ENCODE assay signal across 7 mouse cellular contexts in the genomic region with DNA sequence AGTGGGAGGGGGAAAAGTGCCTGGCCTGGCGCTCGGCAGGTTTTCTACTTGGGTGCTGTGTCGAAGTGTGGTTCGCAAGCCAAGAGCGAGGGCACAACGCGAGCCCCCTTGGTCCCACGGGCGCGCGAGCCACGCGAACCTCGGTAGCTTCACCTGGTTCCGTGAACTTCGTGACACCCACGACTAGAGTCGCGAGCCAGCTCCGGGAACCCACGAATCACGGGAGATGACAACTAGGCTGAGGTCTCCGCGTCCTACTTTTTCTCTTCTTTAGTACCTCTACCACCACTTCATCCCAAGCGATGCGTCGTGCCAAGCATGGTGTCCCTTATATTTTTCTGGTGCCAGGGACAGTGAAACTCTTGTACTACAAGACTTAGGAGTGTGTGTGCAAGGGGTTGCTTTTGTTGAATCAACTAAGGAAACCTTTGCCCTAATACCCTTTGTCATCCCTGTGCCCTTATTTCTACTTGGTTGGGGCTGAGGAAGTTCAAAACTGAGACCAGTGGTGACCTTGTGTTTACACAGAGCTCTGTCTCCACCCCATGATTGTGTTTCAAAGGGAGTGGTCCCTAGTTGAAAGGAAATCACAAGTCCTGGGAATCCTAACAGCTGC. TPM values are rescaled to one million over a fixed set of nuclear protein-coding genes. Genes with fewer than 3 reads are reported as not detected.
DNase-seq lines count a peak whose midpoint lies in the region; ATAC-seq and TF ChIP-seq lines count a peak whose summit lies in the region.

No protein-coding gene starts in this region.

- H3K4me2 ChIP-seq in intestine, embryonic 16.5 days (ENCODE audit: low read depth, low read length): peak overlapping the region; percentile 47

- peak overlapping the region; percentile 91 for H3K27ac ChIP-seq in bone marrow, adult 2 months (ENCODE audit: control insufficient read depth, insufficient read depth, low read depth, low read length, poor library complexity)
- H3K27ac ChIP-seq in intestine, embryonic 16.5 days (ENCODE audit: low read length): peak overlapping the region; percentile 99

- WGBS in bone marrow, adult 2 months: under 1% methylated on average over 27 of the region's 27 CpGs
- under 1% methylated on average over 27 of the region's 27 CpGs for WGBS in intestine, embryonic 16.5 days

- H3K9ac ChIP-seq in intestine, embryonic 16.5 days (ENCODE audit: low read depth, low read length): peak overlapping the region; percentile 97

- peak; percentile 8 for DNase-seq in G1E (ENCODE audit: low spot score)
- peak; percentile 28 for DNase-seq in forelimb bud, embryonic 11.5 days (ENCODE audit: low read depth, low spot score)
- peak; percentile 62 for DNase-seq in yolk sac, embryonic 10.5 days (ENCODE audit: low spot score)
- DNase-seq in T-cell, adult 2 months (ENCODE audit: low spot score): no peak

- ATAC-seq in G1E (ENCODE audit: extremely low read depth, insufficient number of reproducible peaks, low FRiP score, poor library complexity, severe bottlenecking): 0 out of 2 replicates have a peak, but pooled peaks have one; percentile 3
- ATAC-seq in intestine, embryonic 16.5 days: peak; percentile 72
- peak; percentile 44 for ATAC-seq in megakaryocyte, adult 5-6 weeks (ENCODE audit: poor library complexity, severe bottlenecking)

- no peaks in the 10 kb centered on the region for H3K27me3 ChIP-seq in G1E (ENCODE audit: insufficient read depth, low read length)
- H3K27me3 ChIP-seq in intestine, embryonic 16.5 days (replicated peaks; ENCODE audit: control insufficient read depth, insufficient read depth, low read length): no peaks in the 10 kb centered on the region

- peak overlapping the region; percentile 96 for H3K4me3 ChIP-seq in G1E (ENCODE audit: low read depth, low read length)
- peak overlapping the region; percentile 84 for H3K4me3 ChIP-seq in bone marrow, adult 2 months (replicated peaks; ENCODE audit: control insufficient read depth, low read depth, low read length)
- H3K4me3 ChIP-seq in intestine, embryonic 16.5 days (ENCODE audit: low read length): peak overlapping the region; percentile 96

- peaks cover 6% of the 10 kb centered on the region for H3K36me3 ChIP-seq in G1E (replicated peaks)
- no peaks in the 10 kb centered on the region for H3K36me3 ChIP-seq in intestine, embryonic 16.5 days (ENCODE audit: control insufficient read depth, insufficient read depth, low read length)

- no peaks in the 10 kb centered on the region for H3K9me3 ChIP-seq in G1E (replicated peaks)
- H3K9me3 ChIP-seq in intestine, embryonic 16.5 days (ENCODE audit: control insufficient read depth, low read length): no peaks in the 10 kb centered on the region

- H3K4me1 ChIP-seq in G1E (ENCODE audit: insufficient read depth, low read depth, low read length): peaks cover 25% of the 10 kb centered on the region
- no peaks in the 10 kb centered on the region; the same call in 1 of the 2 replicates for H3K4me1 ChIP-seq in bone marrow, adult 2 months (ENCODE audit: control insufficient read depth, insufficient read depth, low read length)
- H3K4me1 ChIP-seq in intestine, embryonic 16.5 days (ENCODE audit: control insufficient read depth, insufficient read depth, low read length): peaks cover 9% of the 10 kb centered on the region

- no peak for TF ChIP-seq CTCF in G1E (IDR thresholded peaks at IDR 0.05; ENCODE audit: low read depth, low read length)
- 0 out of 2 replicates have a peak, but pooled peaks have one; percentile 3 for TF ChIP-seq CTCF in bone marrow, adult 2 months (IDR thresholded peaks at IDR 0.05; ENCODE audit: control insufficient read depth, insufficient read depth, low read length)

- TF ChIP-seq POLR2A in bone marrow, adult 2 months (IDR thresholded peaks at IDR 0.05; ENCODE audit: borderline replicate concordance, control insufficient read depth, low read depth, low read length): no peak

RNA-seq across cellular contexts. Expression of a gene that starts 0.4 kb away (rescaled TPM):
- total RNA-seq in G1E (2014; fragmentation: Nextera tagmentation) (18.3 and 31.1 TPM in 2 replicates), G1E (2017) (64.4 and 66.7 TPM in 2 replicates)
- polyA plus RNA-seq in G1E (2012): 0.57 and 0.95 TPM in 2 replicates
- polyA plus RNA-seq in bone marrow, adult 2 months (2011; ENCODE audit: insufficient read depth, insufficient read length, low replicate concordance, missing spikeins): 10.4 and 33.2 TPM in 2 replicates
- 65.7 and 67.1 TPM in 2 replicates for polyA plus RNA-seq in intestine, embryonic 16.5 days (2015; fragmentation: Nextera tagmentation; extraction: Ambion mirVana)
- total RNA-seq in megakaryocyte, adult 5-6 weeks (2015): 69.6 and 74.0 TPM in 2 replicates
- 104 and 122 TPM in 2 replicates for total RNA-seq in megakaryocyte, adult 5-6 weeks (2017)

RNA-seq across cellular contexts. Expression of a gene that starts 0.4 kb away (rescaled TPM):
- total RNA-seq in G1E (2014; fragmentation: Nextera tagmentation) (44.5 and 47.2 TPM in 2 replicates), G1E (2017) (29.2 and 29.4 TPM in 2 replicates)
- 1.1 and 1.2 TPM in 2 replicates for polyA plus RNA-seq in G1E (2012)
- polyA plus RNA-seq in bone marrow, adult 2 months (2011; ENCODE audit: insufficient read depth, insufficient read length, low replicate concordance, missing spikeins): 7.3 and 8.9 TPM in 2 replicates
- 121 and 133 TPM in 2 replicates for polyA plus RNA-seq in intestine, embryonic 16.5 days (2015; fragmentation: Nextera tagmentation; extraction: Ambion mirVana)
- 78.6 and 107 TPM in 2 replicates for total RNA-seq in megakaryocyte, adult 5-6 weeks (2015)
- total RNA-seq in megakaryocyte, adult 5-6 weeks (2017): 72.5 and 94.8 TPM in 2 replicates

Comparison
In these comparisons a context has a peak if more than half of its experiments do, and no peak if none do; other contexts are left out.
1. ATAC-seq: peak in every context shown above with its lines; median percentile 72 in intestine, embryonic 16.5 days; 44 in megakaryocyte, adult 5-6 weeks; 3 in G1E.
2. RNA of a gene that starts 0.4 kb away (polyA plus RNA-seq): 121 to 133 TPM in intestine, embryonic 16.5 days; 7.3 to 8.9 TPM in bone marrow, adult 2 months and 1.1 to 1.2 TPM in G1E; every median in the first group is over 10 times any median in the second.
3. Peak in every context shown above with its lines, with median percentiles within 50 percentile points of each other: H3K4me3 ChIP-seq.